Mouse (Mus musculus): ENCODE data around the gene Zp3.
A peak's percentile ranks its signal among the peaks of the same experiment; 100 is the strongest.

The Zp3 gene

GRCm38 (mm10) chr5:135960909-135961635, 18.8 kb upstream of the Zp3 start:
- no peak for DNase-seq (ENCODE audit: low spot score in 2 of 2)

GRCm38 (mm10) chr5:135962125-135962491, 17.8 kb upstream of the Zp3 start:
- no peak for DNase-seq (ENCODE audit: low spot score in 2 of 2)

GRCm38 (mm10) chr5:135962492-135963279, 17.2 kb upstream of the Zp3 start:
- DNase-seq (ENCODE audit: low spot score in 2 of 2): peak; percentile 98

GRCm38 (mm10) chr5:135963280-135963627, 16.6 kb upstream of the Zp3 start:
- no peak for DNase-seq (ENCODE audit: low spot score in 2 of 2)

- no peak for DNase-seq (ENCODE audit: low spot score in 2 of 2)
These were observed 14.4 kb upstream of the Zp3 start for GRCm38 (mm10) chr5:135965501-135965930.

GRCm38 (mm10) chr5:135966866-135967265, 13.0 kb upstream of the Zp3 start:
- DNase-seq (ENCODE audit: low spot score in 2 of 2): no peak

GRCm38 (mm10) chr5:135968781-135969180, 11.1 kb upstream of the Zp3 start:
- DNase-seq (ENCODE audit: low spot score in 2 of 2): no peak

GRCm38 (mm10) chr5:135970247-135970646, 9.7 kb upstream of the Zp3 start:
- DNase-seq (ENCODE audit: low spot score in 2 of 2): no peak

GRCm38 (mm10) chr5:135971876-135972275, 8.0 kb upstream of the Zp3 start:
- no peak for DNase-seq (ENCODE audit: low spot score in 2 of 2)

- DNase-seq (ENCODE audit: low spot score in 2 of 2): no peak
These were observed 5.5 kb upstream of the Zp3 start, which contains the start of gene Ssc4d for GRCm38 (mm10) chr5:135974365-135974764. TSS of gene Ssc4d (minus strand) at chr5:135974531.

- DNase-seq (ENCODE audit: low spot score in 2 of 2): no peak
These were observed 3.8 kb upstream of the Zp3 start for GRCm38 (mm10) chr5:135975893-135976668.

GRCm38 (mm10) chr5:135979381-135979780, 518 bp upstream of the Zp3 start:
- DNase-seq (ENCODE audit: low spot score in 2 of 2): no peak

GRCm38 (mm10) chr5:135982398-135982797, 2.5 kb downstream of the Zp3 start:
- no peak for DNase-seq (ENCODE audit: low spot score in 2 of 2)

GRCm38 (mm10) chr5:135984546-135985044, 4.7 kb downstream of the Zp3 start:
- no peak for DNase-seq (ENCODE audit: low spot score in 2 of 2)

- no peak for DNase-seq (ENCODE audit: low spot score in 2 of 2)
These were observed 7.3 kb downstream of the Zp3 start for GRCm38 (mm10) chr5:135987248-135987647.

- DNase-seq (ENCODE audit: low spot score in 2 of 2): no peak
These were observed 10.7 kb downstream of the Zp3 start for GRCm38 (mm10) chr5:135990601-135991000.

GRCm38 (mm10) chr5:135993381-135993965, 13.6 kb downstream of the Zp3 start:
- no peak for DNase-seq (ENCODE audit: low spot score in 2 of 2)

GRCm38 (mm10) chr5:135994335-135994724, 14.4 kb downstream of the Zp3 start:
- no peak for DNase-seq (ENCODE audit: low spot score in 2 of 2)

GRCm38 (mm10) chr5:135994725-135995687, 15.1 kb downstream of the Zp3 start, which contains the start of gene Dtx2:
TSS of gene Dtx2 (plus strand) at chr5:135994800.
- peak; percentile 78 to 90 for DNase-seq (ENCODE audit: low spot score in 2 of 2)

- no peak for DNase-seq (ENCODE audit: low spot score in 2 of 2)
These were observed 16.3 kb downstream of the Zp3 start for GRCm38 (mm10) chr5:135996162-135996561.

GRCm38 (mm10) chr5:136001222-136001621, 21.3 kb downstream of the Zp3 start:
- no peak for DNase-seq (ENCODE audit: low spot score in 2 of 2)

Measured in left cerebral cortex, adult 9 months (tissue).